Mouse (Mus musculus) MEL (cell line): ENCODE data around the gene Smim24.

Experiments
- CTCF ChIP-seq, 3 experiments: IDR thresholded peaks in 2 of 3; conservative IDR thresholded peaks in 1 of 3; 2 replicates each; pipeline ENCODE4 v1.5.1; 2011 to 2012; ENCODE audit warnings: low read length in 3 of 3, low read depth in 2 of 3, mild to moderate bottlenecking in 2 of 3, improper control_type of control experiment in 1 of 3, inconsistent platforms in 1 of 3, mixed read lengths in 1 of 3, moderate library complexity in 1 of 3; ENCODE audit not compliant: control insufficient read depth in 1 of 3, insufficient read depth in 1 of 3, poor library complexity in 1 of 3, severe bottlenecking in 1 of 3
- ELF1 ChIP-seq: IDR thresholded peaks from 2 replicates; pipeline ENCODE4 v1.6.1; 2014; ENCODE audit warnings: low read depth, mild to moderate bottlenecking, inconsistent platforms, low read length, improper control_type of control experiment, moderate library complexity
- GABPA ChIP-seq: IDR thresholded peaks from 2 replicates; pipeline ENCODE4 v1.6.1; 2012; ENCODE audit warnings: low read depth, mild to moderate bottlenecking, inconsistent platforms, low read length, improper control_type of control experiment, moderate library complexity
- GATA1 ChIP-seq: IDR thresholded peaks from 2 replicates; pipeline ENCODE4 v1.6.1; 2011; ENCODE audit warnings: low read depth, low read length, improper control_type of control experiment
- HCFC1 ChIP-seq: IDR thresholded peaks from 2 replicates; pipeline ENCODE4 v1.6.1; 2012; ENCODE audit warnings: low read depth, mild to moderate bottlenecking, inconsistent platforms, low read length, improper control_type of control experiment, moderate library complexity
- MXI1 ChIP-seq: IDR thresholded peaks from 2 replicates; pipeline ENCODE4 v1.6.1; 2011; ENCODE audit warnings: mild to moderate bottlenecking, low read depth, low read length, improper control_type of control experiment
- MYC ChIP-seq: IDR thresholded peaks from 2 replicates; pipeline ENCODE4 v1.6.1; 2011; ENCODE audit warnings: low read depth, mild to moderate bottlenecking, low read length, improper control_type of control experiment, moderate library complexity
- POLR2A ChIP-seq, 2 experiments: IDR thresholded peaks; 2 replicates each; pipeline ENCODE4 v1.6.1; 2011 to 2012; ENCODE audit warnings: low read length in 2 of 2, mild to moderate bottlenecking in 2 of 2, control low read depth in 1 of 2, improper control_type of control experiment in 1 of 2, low read depth in 1 of 2, moderate library complexity in 1 of 2; ENCODE audit not compliant: control insufficient read depth in 1 of 2, insufficient read depth in 1 of 2, poor library complexity in 1 of 2
- POLR2AphosphoS5 ChIP-seq: IDR thresholded peaks from 2 replicates; pipeline ENCODE4 v1.6.1; 2012; ENCODE audit warnings: low read depth, borderline replicate concordance, mild to moderate bottlenecking, inconsistent platforms, low read length, moderate library complexity, mixed read lengths
- TAL1 ChIP-seq: IDR thresholded peaks from 2 replicates; pipeline ENCODE4 v1.6.1; 2012; ENCODE audit warnings: mild to moderate bottlenecking, inconsistent platforms, low read length, moderate library complexity, mixed read lengths
- UBTF ChIP-seq: IDR thresholded peaks from 2 replicates; pipeline ENCODE4 v1.6.1; 2012; ENCODE audit warnings: low read depth, mild to moderate bottlenecking, inconsistent platforms, low read length, improper control_type of control experiment, moderate library complexity, borderline replicate concordance; ENCODE audit not compliant: insufficient read depth
- USF1 ChIP-seq: IDR thresholded peaks from 2 replicates; pipeline ENCODE4 v1.6.1; 2014; ENCODE audit warnings: low read depth, mild to moderate bottlenecking, inconsistent platforms, low read length, improper control_type of control experiment, moderate library complexity
- ZNF384 ChIP-seq: IDR thresholded peaks from 2 replicates; pipeline ENCODE4 v1.6.1; 2012; ENCODE audit warnings: low read depth, mild to moderate bottlenecking, inconsistent platforms, low read length, improper control_type of control experiment

GRCm38 (mm10) chr10:81402227-81402765 lies 9.4 kb downstream of the Smim24 start:
- TF ChIP-seq MXI1: no peak
- TF ChIP-seq GABPA: no peak
- TF ChIP-seq GATA1: no peak
- no peak for TF ChIP-seq ZNF384
- no peak for TF ChIP-seq POLR2A (IDR thresholded peaks at IDR 0.05; ENCODE audit: control insufficient read depth in 1 of 2, insufficient read depth in 1 of 2, low read depth in 1 of 2, low read length in 2 of 2, poor library complexity in 1 of 2)
- no peak for TF ChIP-seq MYC
- no peak for TF ChIP-seq HCFC1
- TF ChIP-seq UBTF: no peak
- TF ChIP-seq POLR2AphosphoS5: no peak
- TF ChIP-seq USF1: no peak
- no peak for TF ChIP-seq TAL1
- no peak for TF ChIP-seq CTCF (IDR thresholded peaks at IDR 0.05 in 2 of 3, conservative IDR thresholded peaks at IDR 0.05 in 1 of 3; ENCODE audit: control insufficient read depth in 1 of 3, insufficient read depth in 1 of 3, low read depth in 2 of 3, low read length in 3 of 3, poor library complexity in 1 of 3, severe bottlenecking in 1 of 3)
- TF ChIP-seq ELF1: no peak
